Mouse (Mus musculus): ENCODE results near the gene Mov10.

DNA sequence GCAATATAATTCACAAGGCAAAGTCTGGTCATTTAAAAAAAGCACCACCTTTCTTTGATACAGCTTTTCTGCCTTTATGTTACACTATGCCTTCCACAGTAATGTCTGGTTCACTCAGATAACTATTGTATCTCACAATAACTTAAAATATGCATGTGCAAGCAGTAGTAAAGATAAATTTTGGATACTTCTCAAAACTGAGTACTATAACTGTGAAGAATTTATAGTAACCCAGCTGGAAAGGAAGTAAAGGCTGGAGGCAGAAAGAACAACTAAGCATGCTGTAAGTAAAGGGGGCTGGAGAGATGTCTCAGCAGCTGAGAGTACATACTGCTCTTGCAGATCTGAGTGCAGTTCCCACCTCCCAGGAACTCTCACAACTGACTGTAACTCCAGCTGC, 36.5 kb upstream of the Mov10 start:
- no peak for TF ChIP-seq MAX (IDR thresholded peaks at IDR 0.05; ENCODE audit: low read length)
- no peak for TF ChIP-seq MEF2A (IDR thresholded peaks at IDR 0.05; ENCODE audit: borderline replicate concordance, low read depth, low read length)
- TF ChIP-seq ZMIZ1 (IDR thresholded peaks at IDR 0.05; ENCODE audit: low read depth, low read length), result no peak
- no peak for TF ChIP-seq CTCF (conservative IDR thresholded peaks at IDR 0.05 in 1 of 2, IDR thresholded peaks at IDR 0.05 in 1 of 2; ENCODE audit: low read depth in 2 of 2, low read length in 2 of 2)
- TF ChIP-seq ETS1 (conservative IDR thresholded peaks at IDR 0.05; ENCODE audit: low read depth, low read length), result no peak
- TF ChIP-seq POLR2A (IDR thresholded peaks at IDR 0.05; ENCODE audit: low read depth, low read length), result no peak
- no peak for TF ChIP-seq USF1 (IDR thresholded peaks at IDR 0.05; ENCODE audit: low read depth, low read length)
- no peak for TF ChIP-seq MAFK (IDR thresholded peaks at IDR 0.05; ENCODE audit: insufficient replicate concordance, low read length)
- TF ChIP-seq POLR2AphosphoS2 (IDR thresholded peaks at IDR 0.05; ENCODE audit: low read depth, low read length), result no peak
- TF ChIP-seq ZNF384 (IDR thresholded peaks at IDR 0.05; ENCODE audit: low read depth, low read length), result no peak
- TF ChIP-seq TBP (conservative IDR thresholded peaks at IDR 0.05; ENCODE audit: low read depth, low read length), result no peak
- TF ChIP-seq CHD1 (IDR thresholded peaks at IDR 0.05; ENCODE audit: low read depth, low read length), result no peak
